Mouse (Mus musculus) embryonic facial prominence, embryonic 12.5 days (tissue): ENCODE results near the gene Khnyn. TPM values are rescaled to one million over a fixed set of nuclear protein-coding genes. Genes with fewer than 3 reads are reported as not detected.

Experiments used
- ATAC-seq: fragments of 200-750 bp; cut with Nextera tagmentation; 2 replicates; pipeline ENCODE4 v1.8.0; 2017; ENCODE audit not compliant: insufficient number of reproducible peaks, insufficient read depth, low FRiP score, low TSS enrichment
- H3K27ac ChIP-seq: fragments of 300-500 bp; sonication (generic); 2 replicates; pipeline ENCODE4 v1.5.1; 2016; ENCODE audit warnings: mild to moderate bottlenecking
- H3K27me3 ChIP-seq: fragments of 300-500 bp; sonication (generic); 2 replicates; pipeline ENCODE4 v1.6.1; 2016; ENCODE audit warnings: mild to moderate bottlenecking, moderate library complexity
- H3K36me3 ChIP-seq: fragments of 300-500 bp; sonication (generic); 2 replicates; pipeline ENCODE4 v1.6.1; 2016; ENCODE audit warnings: mild to moderate bottlenecking
- H3K4me1 ChIP-seq: fragments of 300-500 bp; sonication (generic); 2 replicates; pipeline ENCODE4 v1.6.1; 2016
- H3K4me2 ChIP-seq: fragments of 300-500 bp; sonication (generic); replicated peaks from 2 replicates; pipeline ENCODE4 v1.6.1; 2016; ENCODE audit warnings: mild to moderate bottlenecking, moderate library complexity
- H3K4me3 ChIP-seq: fragments of 300-500 bp; sonication (generic); 2 replicates; pipeline ENCODE4 v1.5.1; 2016; ENCODE audit warnings: mild to moderate bottlenecking
- H3K9ac ChIP-seq: fragments of 300-500 bp; sonication (generic); 2 replicates; pipeline ENCODE4 v1.6.1; 2016; ENCODE audit warnings: mild to moderate bottlenecking, moderate library complexity
- H3K9me3 ChIP-seq: fragments of 300-500 bp; sonication (generic); 2 replicates; pipeline ENCODE4 v1.6.1; 2016; ENCODE audit warnings: mild to moderate bottlenecking, moderate library complexity
- WGBS: fragments of 180-500 bp; shearing (Covaris S2); methylation state at CpG from one replicate; pipeline ENCODE4 v1.1.7; 2016; 5-methylcytosine and 5-hydroxymethylcytosine counted together
- polyA plus RNA-seq: library from polyadenylated mRNA; unstranded; fragments of >200 nt; fragmentation: Nextera tagmentation; extraction: Ambion mirVana; gene quantifications from 2 replicates; pipeline ENCODE4 v1.2.1, GENCODE M21; 2016

Khnyn gene
- polyA plus RNA-seq, 1 experiment from 2014 or later = 31.8 TPM

GRCm38 (mm10) chr14:55885791-55886271, 1.1 kb downstream of the Khnyn start:
- peak overlapping the region; percentile 81 for H3K4me3 ChIP-seq
- peak overlapping the region; percentile 84 for H3K4me2 ChIP-seq
- ATAC-seq = no peak
- 5% methylated on average over 16 of the region's 16 CpGs for WGBS
- no peaks in the 10 kb centered on the region for H3K9me3 ChIP-seq
- peaks cover 46% of the 10 kb centered on the region for H3K36me3 ChIP-seq
- H3K27ac ChIP-seq = peak overlapping the region; percentile 93
- H3K27me3 ChIP-seq = no peaks in the 10 kb centered on the region
- peaks cover 25% of the 10 kb centered on the region for H3K4me1 ChIP-seq
- H3K9ac ChIP-seq = peak overlapping the region; percentile 83

GRCm38 (mm10) chr14:55886571-55887382, 2.0 kb downstream of the Khnyn start:
- 80% methylated on average over 24 of the region's 24 CpGs for WGBS
- peak overlapping the region; percentile 81 for H3K4me3 ChIP-seq
- no peak for ATAC-seq
- no peaks in the 10 kb centered on the region for H3K27me3 ChIP-seq
- no peaks in the 10 kb centered on the region for H3K9me3 ChIP-seq
- no peak overlapping the region for H3K27ac ChIP-seq
- peak overlapping the region; percentile 15; the same call in 1 of the 2 replicates for H3K9ac ChIP-seq
- peaks cover 25% of the 10 kb centered on the region for H3K4me1 ChIP-seq
- 0 out of 2 replicates have a peak overlapping the region, but pooled peaks have one; percentile 84 for H3K4me2 ChIP-seq
- peaks cover 55% of the 10 kb centered on the region for H3K36me3 ChIP-seq

- no peak overlapping the region for H3K27ac ChIP-seq
- no peak overlapping the region for H3K4me2 ChIP-seq
- peaks cover 50% of the 10 kb centered on the region for H3K36me3 ChIP-seq
- H3K9me3 ChIP-seq = no peaks in the 10 kb centered on the region
- H3K4me1 ChIP-seq = peaks cover 16% of the 10 kb centered on the region
- H3K9ac ChIP-seq = no peak overlapping the region
- H3K27me3 ChIP-seq = no peaks in the 10 kb centered on the region
- 94% methylated on average over 12 of the region's 12 CpGs for WGBS
- no peak overlapping the region for H3K4me3 ChIP-seq
- ATAC-seq = no peak
Observed at GRCm38 (mm10) chr14:55897671-55898070, 12.9 kb downstream of the Khnyn start.

GRCm38 (mm10) chr14:55898947-55899346, 14.2 kb downstream of the Khnyn start:
- Histone ChIP-seq H3K9ac (no peak overlapping the region; the same call in 1 of the 2 replicates), H3K27me3 (no peaks in the 10 kb centered on the region), H3K9me3 (no peaks in the 10 kb centered on the region), H3K27ac (peak overlapping the region; percentile 86; the same call in 1 of the 2 replicates), H3K4me1 (peaks cover 16% of the 10 kb centered on the region), H3K36me3 (peaks cover 42% of the 10 kb centered on the region), H3K4me2 (peak overlapping the region; percentile 84), H3K4me3 (peak overlapping the region; percentile 50; the same call in 1 of the 2 replicates)
- ATAC-seq = no peak
- WGBS = 88% methylated on average over 7 of the region's 7 CpGs

- H3K4me1 ChIP-seq = peaks cover 16% of the 10 kb centered on the region
- peak; percentile 90 for ATAC-seq
- H3K4me2 ChIP-seq = peak within 1 kb of the TSS; percentile 84
- no peaks in the 10 kb centered on the region for H3K27me3 ChIP-seq
- peak within 1 kb of the TSS; percentile 64 for H3K9ac ChIP-seq
- H3K27ac ChIP-seq = peak within 1 kb of the TSS; percentile 86
- peak within 1 kb of the TSS; percentile 50 for H3K4me3 ChIP-seq
- 3% methylated on average over 39 of the region's 39 CpGs for WGBS
- peaks cover 32% of the 10 kb centered on the region for H3K36me3 ChIP-seq
- no peaks in the 10 kb centered on the region for H3K9me3 ChIP-seq
Observed at GRCm38 (mm10) chr14:55899701-55900413, 15.1 kb downstream of the Khnyn start, which contains the start of gene Sdr39u1. TSS of gene Sdr39u1 (minus strand) at chr14:55900293.

- H3K4me2 ChIP-seq = peak overlapping the region; percentile 84
- 4% methylated on average over 12 of the region's 12 CpGs for WGBS
- peaks cover 27% of the 10 kb centered on the region for H3K36me3 ChIP-seq
- H3K27me3 ChIP-seq = no peaks in the 10 kb centered on the region
- H3K4me3 ChIP-seq = peak overlapping the region; percentile 50
- H3K4me1 ChIP-seq = peaks cover 16% of the 10 kb centered on the region
- H3K9me3 ChIP-seq = no peaks in the 10 kb centered on the region
- ATAC-seq = peak; percentile 11; the same call in 1 of the 2 replicates
- H3K27ac ChIP-seq = peak overlapping the region; percentile 86
- peak overlapping the region; percentile 64 for H3K9ac ChIP-seq
Observed at GRCm38 (mm10) chr14:55900414-55900755, 15.6 kb downstream of the Khnyn start.

- Histone ChIP-seq H3K27me3 (no peaks in the 10 kb centered on the region), H3K4me1 (peaks cover 7% of the 10 kb centered on the region; the same call in 1 of the 2 replicates), H3K9me3 (no peaks in the 10 kb centered on the region), H3K4me2 (no peak overlapping the region), H3K27ac (no peak overlapping the region), H3K9ac (no peak overlapping the region), H3K36me3 (no peaks in the 10 kb centered on the region), H3K4me3 (no peak overlapping the region)
- 21% methylated on average over 1 of the region's 1 CpGs for WGBS
- no peak for ATAC-seq
Observed at GRCm38 (mm10) chr14:55905518-55905917, 20.8 kb downstream of the Khnyn start.

GRCm38 (mm10) chr14:55913406-55913805, 28.7 kb downstream of the Khnyn start:
- Histone ChIP-seq H3K9ac (no peak overlapping the region), H3K4me3 (no peak overlapping the region), H3K4me1 (no peaks in the 10 kb centered on the region), H3K36me3 (no peaks in the 10 kb centered on the region), H3K4me2 (no peak overlapping the region), H3K27ac (no peak overlapping the region), H3K9me3 (no peaks in the 10 kb centered on the region), H3K27me3 (no peaks in the 10 kb centered on the region)
- WGBS = 41% methylated on average over 4 of the region's 4 CpGs
- no peak for ATAC-seq

GRCm38 (mm10) chr14:55918240-55919082, 33.7 kb downstream of the Khnyn start:
- no peaks in the 10 kb centered on the region for H3K27me3 ChIP-seq
- no peak overlapping the region for H3K9ac ChIP-seq
- no peak overlapping the region for H3K27ac ChIP-seq
- H3K4me1 ChIP-seq = 0 out of 2 replicates have a peak, but pooled peaks cover 3% of the 10 kb centered on the region
- no peaks in the 10 kb centered on the region for H3K36me3 ChIP-seq
- no peak overlapping the region for H3K4me3 ChIP-seq
- ATAC-seq = peak; percentile 68; the same call in 1 of the 2 replicates
- H3K4me2 ChIP-seq = 0 out of 2 replicates have a peak overlapping the region, but pooled peaks have one; percentile 5
- H3K9me3 ChIP-seq = no peaks in the 10 kb centered on the region
- WGBS = 35% methylated on average over 14 of the region's 14 CpGs

GRCm38 (mm10) chr14:55922475-55923232, 37.9 kb downstream of the Khnyn start:
- no peaks in the 10 kb centered on the region for H3K36me3 ChIP-seq
- H3K4me3 ChIP-seq = no peak overlapping the region
- H3K27me3 ChIP-seq = no peaks in the 10 kb centered on the region
- 68% methylated on average over 7 of the region's 7 CpGs for WGBS
- 0 out of 2 replicates have a peak, but pooled peaks cover 3% of the 10 kb centered on the region for H3K4me1 ChIP-seq
- H3K27ac ChIP-seq = no peak overlapping the region
- no peak overlapping the region for H3K9ac ChIP-seq
- no peak for ATAC-seq
- no peak overlapping the region for H3K4me2 ChIP-seq
- no peaks in the 10 kb centered on the region for H3K9me3 ChIP-seq
